Mouse (Mus musculus) bone marrow, adult 2 months (tissue): ENCODE data around the gene Trak1. TPM values are rescaled to one million over a fixed set of nuclear protein-coding genes. Genes with fewer than 3 reads are reported as not detected.
"Not testable (repeated sequence)": the region's sequence is repeated elsewhere in the genome, so short reads cannot be mapped to it uniquely, and the experiment has no call there.

Source experiments
- H3K27ac ChIP-seq: fragments of 200-500 bp; 2 replicates; pipeline ENCODE4 v1.5.1; 2012; ENCODE audit warnings: low read depth, mild to moderate bottlenecking, control low read depth, inconsistent platforms, low read length; ENCODE audit not compliant: control insufficient read depth, poor library complexity, insufficient read depth
- H3K4me1 ChIP-seq: fragments of 200-500 bp; 2 replicates; pipeline ENCODE4 v1.6.1; 2011; ENCODE audit warnings: low read length; ENCODE audit not compliant: control insufficient read depth, insufficient read depth
- H3K4me3 ChIP-seq: fragments of 200-500 bp; replicated peaks from 2 replicates; pipeline ENCODE3; 2011; ENCODE audit warnings: mild to moderate bottlenecking, low read depth, low read length, control low read depth; ENCODE audit not compliant: control insufficient read depth
- CTCF ChIP-seq: fragments of 200-500 bp; IDR thresholded peaks from 2 replicates; pipeline ENCODE4 v1.5.1; 2011; ENCODE audit warnings: low read length, control low read depth; ENCODE audit not compliant: control insufficient read depth, insufficient read depth
- POLR2A ChIP-seq: fragments of 200-500 bp; IDR thresholded peaks from 2 replicates; pipeline ENCODE4 v1.6.1; 2011; ENCODE audit warnings: low read depth, mild to moderate bottlenecking, control low read depth, low read length, borderline replicate concordance; ENCODE audit not compliant: control insufficient read depth
- WGBS: fragments of 180-500 bp; shearing (Covaris S2); methylation state at CpG from one replicate; pipeline ENCODE4 v1.1.7; 2018; 5-methylcytosine and 5-hydroxymethylcytosine counted together
- polyA plus RNA-seq: library from polyadenylated mRNA; stranded (reverse); fragments of >200 nt; gene quantifications from 2 replicates; pipeline ENCODE4 v1.2.4, GENCODE M21; 2011; ENCODE audit warnings: low replicate concordance; ENCODE audit not compliant: missing spikeins, insufficient read depth, insufficient read length

Trak1 gene
- polyA plus RNA-seq, 1 experiment = 29.4 TPM

- H3K27ac ChIP-seq = no peak overlapping the region
- TF ChIP-seq POLR2A = no peak
- TF ChIP-seq CTCF = peak; percentile 67
- no peaks in the 10 kb centered on the region for H3K4me1 ChIP-seq
- WGBS = 72% methylated on average over 2 of the region's 2 CpGs
- H3K4me3 ChIP-seq = no peak overlapping the region
Measured at GRCm38 (mm10) chr9:121445364-121445763, 148.1 kb downstream of the Trak1 start.

GRCm38 (mm10) chr9:121446431-121446831, 149.1 kb downstream of the Trak1 start:
- TF ChIP-seq CTCF (no peak), POLR2A (no peak)
- no peak overlapping the region for H3K4me3 ChIP-seq
- H3K4me1 ChIP-seq = no peaks in the 10 kb centered on the region; the same call in 1 of the 2 replicates
- 91% methylated on average over 13 of the region's 13 CpGs for WGBS
- H3K27ac ChIP-seq = no peak overlapping the region

GRCm38 (mm10) chr9:121452342-121452942, 155.1 kb downstream of the Trak1 start:
- Histone ChIP-seq H3K4me3 (peak overlapping the region; percentile 51), H3K27ac (peak overlapping the region; percentile 56)
- H3K4me1 ChIP-seq = not testable (repeated sequence)
- WGBS = 22% methylated on average over 9 of the region's 9 CpGs

GRCm38 (mm10) chr9:121454891-121455290, 157.6 kb downstream of the Trak1 start:
- peaks cover 3% of the 10 kb centered on the region for H3K4me1 ChIP-seq
- no peak overlapping the region for H3K27ac ChIP-seq
- WGBS = 83% methylated on average over 3 of the region's 3 CpGs
- H3K4me3 ChIP-seq = no peak overlapping the region
- TF ChIP-seq CTCF (no peak), POLR2A (no peak)

- Histone ChIP-seq H3K27ac (no peak overlapping the region), H3K4me3 (no peak overlapping the region), H3K4me1 (peaks cover 3% of the 10 kb centered on the region; the same call in 1 of the 2 replicates)
- WGBS = 92% methylated on average over 13 of the region's 13 CpGs
- TF ChIP-seq CTCF (no peak), POLR2A (no peak)
Measured at GRCm38 (mm10) chr9:121456739-121457515, 159.6 kb downstream of the Trak1 start.

- WGBS = 35% methylated on average over 8 of the region's 8 CpGs
- H3K4me3 ChIP-seq = no peak overlapping the region
- H3K4me1 ChIP-seq = no peaks in the 10 kb centered on the region
- H3K27ac ChIP-seq = no peak overlapping the region
- peak; percentile 85 for TF ChIP-seq CTCF
- no peak for TF ChIP-seq POLR2A
Measured at GRCm38 (mm10) chr9:121458466-121458865, 161.2 kb downstream of the Trak1 start.

- WGBS = 81% methylated on average over 2 of the region's 2 CpGs
- no peak for TF ChIP-seq POLR2A
- TF ChIP-seq CTCF = no peak
- no peak overlapping the region for H3K27ac ChIP-seq
- no peaks in the 10 kb centered on the region for H3K4me1 ChIP-seq
- H3K4me3 ChIP-seq = no peak overlapping the region
Measured at GRCm38 (mm10) chr9:121459950-121460349, 162.6 kb downstream of the Trak1 start.

GRCm38 (mm10) chr9:121460527-121460926, 163.2 kb downstream of the Trak1 start:
- 87% methylated on average over 16 of the region's 16 CpGs for WGBS

More at GRCm38 (mm10) chr9:121460527-121460926, 163.2 kb downstream of the Trak1 start:
- Histone ChIP-seq H3K4me3 (no peak overlapping the region), H3K27ac (no peak overlapping the region), H3K4me1 (no peaks in the 10 kb centered on the region)
- no peak for TF ChIP-seq CTCF
- no peak for TF ChIP-seq POLR2A
